Mouse (Mus musculus) embryonic facial prominence, embryonic 11.5 days (tissue): ENCODE data around the gene Azi2. TPM values are rescaled to one million over a fixed set of nuclear protein-coding genes. Genes with fewer than 3 reads are reported as not detected.

Experiments
- ATAC-seq: fragments of 200-750 bp; cut with Nextera tagmentation; replicated peaks from 2 replicates; pipeline ENCODE4 v1.8.0; 2017; ENCODE audit warnings: low read depth; ENCODE audit not compliant: insufficient number of reproducible peaks, low FRiP score, low TSS enrichment
- DNase-seq: peaks from one replicate; pipeline ENCODE4 v3.0.0-alpha.2; 2015; ENCODE audit warnings: low spot score
- H3K27ac ChIP-seq: fragments of 300-500 bp; sonication (generic); replicated peaks from 2 replicates; pipeline ENCODE4 v1.5.1; 2014; ENCODE audit warnings: mild to moderate bottlenecking, low read depth, low read length, control low read depth
- H3K27me3 ChIP-seq: fragments of 300-500 bp; sonication (generic); 2 replicates; pipeline ENCODE4 v1.6.1; 2014; ENCODE audit warnings: mild to moderate bottlenecking, low read length, moderate library complexity, mixed read lengths; ENCODE audit not compliant: control insufficient read depth, insufficient read depth
- H3K36me3 ChIP-seq: fragments of 300-500 bp; sonication (generic); replicated peaks from 2 replicates; pipeline ENCODE4 v1.6.1; 2014; ENCODE audit warnings: low read depth, mild to moderate bottlenecking, low read length, moderate library complexity, mixed read lengths; ENCODE audit not compliant: control insufficient read depth, insufficient read depth
- H3K4me1 ChIP-seq: fragments of 300-500 bp; sonication (generic); 2 replicates; pipeline ENCODE4 v1.6.1; 2014; ENCODE audit warnings: low read length, mixed read lengths; ENCODE audit not compliant: control insufficient read depth, insufficient read depth
- H3K4me2 ChIP-seq: fragments of 300-500 bp; sonication (generic); 2 replicates; pipeline ENCODE4 v1.6.1; 2014; ENCODE audit warnings: low read depth, mild to moderate bottlenecking, control low read depth, low read length, moderate library complexity
- H3K4me3 ChIP-seq: fragments of 300-500 bp; sonication (generic); 2 replicates; pipeline ENCODE4 v1.5.1; 2014; ENCODE audit warnings: low read depth, low read length, control low read depth
- H3K9ac ChIP-seq: fragments of 300-500 bp; sonication (generic); replicated peaks from 2 replicates; pipeline ENCODE4 v1.6.1; 2014; ENCODE audit warnings: mild to moderate bottlenecking, control low read depth, low read length
- H3K9me3 ChIP-seq: fragments of 300-500 bp; sonication (generic); replicated peaks from 2 replicates; pipeline ENCODE4 v1.6.1; 2016; ENCODE audit warnings: mild to moderate bottlenecking, low read length, inconsistent platforms, mixed read lengths; ENCODE audit not compliant: control insufficient read depth
- WGBS: fragments of 180-500 bp; shearing (Covaris S2); extraction: QIAGEN DNeasy Blood & Tissue Kit; methylation state at CpG from one replicate; pipeline ENCODE4 v1.1.7; 2014; 5-methylcytosine and 5-hydroxymethylcytosine counted together
- microRNA-seq: library from miRNA; unstranded; fragments of <30 nt; microRNA quantifications from one replicate; pipeline ENCODE4, GENCODE M21; 2016; ENCODE audit warnings: borderline number of aligned reads
- polyA plus RNA-seq: library from polyadenylated mRNA; unstranded; fragments of >200 nt; fragmentation: Nextera tagmentation; extraction: Ambion mirVana; gene quantifications from 2 replicates; pipeline ENCODE4 v1.2.1, GENCODE M21; 2014

Azi2 gene
- polyA plus RNA-seq, 1 experiment from 2014 or later, result 80.7 TPM

- H3K27me3 ChIP-seq, result no peaks in the 10 kb centered on the region
- 0 out of 2 replicates have a peak, but pooled peaks have one; percentile 44 for ATAC-seq
- 69% methylated on average over 4 of the region's 4 CpGs for WGBS
Measured at GRCm38 (mm10) chr9:118099395-118099794, 59.1 kb downstream of the Azi2 start.

GRCm38 (mm10) chr9:118100484-118100883 lies 60.2 kb downstream of the Azi2 start:
- no peaks in the 10 kb centered on the region for H3K27me3 ChIP-seq
- H3K4me2 ChIP-seq, result no peak overlapping the region
- H3K9me3 ChIP-seq, result no peaks in the 10 kb centered on the region
- no peak for DNase-seq
- no peaks in the 10 kb centered on the region for H3K36me3 ChIP-seq
- 95% methylated on average over 2 of the region's 2 CpGs for WGBS
- no peaks in the 10 kb centered on the region for H3K4me1 ChIP-seq
- H3K4me3 ChIP-seq, result no peak overlapping the region
- no peak overlapping the region for H3K27ac ChIP-seq
- H3K9ac ChIP-seq, result no peak overlapping the region
- no peak for ATAC-seq

More at GRCm38 (mm10) chr9:118099395-118099794, 59.1 kb downstream of the Azi2 start:
- Histone ChIP-seq H3K9ac (no peak overlapping the region), H3K4me3 (no peak overlapping the region), H3K27ac (no peak overlapping the region), H3K36me3 (no peaks in the 10 kb centered on the region), H3K4me2 (no peak overlapping the region), H3K4me1 (no peaks in the 10 kb centered on the region), H3K9me3 (no peaks in the 10 kb centered on the region)
- peak; percentile 38 for DNase-seq

GRCm38 (mm10) chr9:118101802-118102201 lies 61.5 kb downstream of the Azi2 start:
- H3K4me1 ChIP-seq, result no peaks in the 10 kb centered on the region
- no peak overlapping the region for H3K4me3 ChIP-seq
- H3K4me2 ChIP-seq, result no peak overlapping the region
- H3K9ac ChIP-seq, result no peak overlapping the region
- ATAC-seq (no peak), DNase-seq (no peak)
- no peak overlapping the region for H3K27ac ChIP-seq
- no peaks in the 10 kb centered on the region for H3K36me3 ChIP-seq
- no peaks in the 10 kb centered on the region for H3K9me3 ChIP-seq
- no peaks in the 10 kb centered on the region for H3K27me3 ChIP-seq
- 85% methylated on average over 2 of the region's 2 CpGs for WGBS

GRCm38 (mm10) chr9:118108527-118109011 lies 68.3 kb downstream of the Azi2 start:
- 72% methylated on average over 4 of the region's 4 CpGs for WGBS
- H3K4me3 ChIP-seq, result no peak overlapping the region
- no peaks in the 10 kb centered on the region for H3K4me1 ChIP-seq
- DNase-seq, result no peak
- H3K27me3 ChIP-seq, result no peaks in the 10 kb centered on the region
- no peaks in the 10 kb centered on the region for H3K36me3 ChIP-seq
- ATAC-seq, result no peak
- no peak overlapping the region for H3K4me2 ChIP-seq
- no peak overlapping the region for H3K9ac ChIP-seq
- H3K9me3 ChIP-seq, result no peaks in the 10 kb centered on the region
- no peak overlapping the region for H3K27ac ChIP-seq

- DNase-seq (no peak), ATAC-seq (no peak)
- H3K27me3 ChIP-seq, result no peaks in the 10 kb centered on the region
- no peaks in the 10 kb centered on the region for H3K9me3 ChIP-seq
- H3K27ac ChIP-seq, result no peak overlapping the region
- no peak overlapping the region for H3K4me2 ChIP-seq
- H3K4me3 ChIP-seq, result no peak overlapping the region
- H3K36me3 ChIP-seq, result no peaks in the 10 kb centered on the region
- no peaks in the 10 kb centered on the region for H3K4me1 ChIP-seq
- 84% methylated on average over 7 of the region's 7 CpGs for WGBS
- no peak overlapping the region for H3K9ac ChIP-seq
Measured at GRCm38 (mm10) chr9:118109697-118110359, 69.5 kb downstream of the Azi2 start.

- Histone ChIP-seq H3K4me3 (no peak overlapping the region), H3K36me3 (no peaks in the 10 kb centered on the region), H3K27me3 (no peaks in the 10 kb centered on the region), H3K27ac (no peak overlapping the region), H3K4me2 (no peak overlapping the region), H3K9me3 (no peaks in the 10 kb centered on the region), H3K4me1 (no peaks in the 10 kb centered on the region), H3K9ac (no peak overlapping the region)
- WGBS, result 93% methylated on average over 2 of the region's 2 CpGs
- ATAC-seq, result no peak
- no peak for DNase-seq
Measured at GRCm38 (mm10) chr9:118110360-118110710, 70.0 kb downstream of the Azi2 start.

Small RNA genes lying within 50 kb of the gene (microRNA-seq; reads per million reads assigned to microRNA genes)
- gene Gm22008, result not detected

Other genes with a start within 250 kb of the Azi2 start
- gene Cmc1, start 109.7 kb downstream of the Azi2 start, polyA plus RNA-seq, result 39.3 and 46.7 TPM in 2 replicates